Mouse (Mus musculus): ENCODE data around the gene Snrnp70. TPM values are rescaled to one million over a fixed set of nuclear protein-coding genes. Genes with fewer than 3 reads are reported as not detected.
"Not testable (repeated sequence)": the region's sequence is repeated elsewhere in the genome, so short reads cannot be mapped to it uniquely, and the experiment has no call there.

Snrnp70 gene
- total RNA-seq, 2 experiments from 2014 or later: 352 to 384 TPM

DNA sequence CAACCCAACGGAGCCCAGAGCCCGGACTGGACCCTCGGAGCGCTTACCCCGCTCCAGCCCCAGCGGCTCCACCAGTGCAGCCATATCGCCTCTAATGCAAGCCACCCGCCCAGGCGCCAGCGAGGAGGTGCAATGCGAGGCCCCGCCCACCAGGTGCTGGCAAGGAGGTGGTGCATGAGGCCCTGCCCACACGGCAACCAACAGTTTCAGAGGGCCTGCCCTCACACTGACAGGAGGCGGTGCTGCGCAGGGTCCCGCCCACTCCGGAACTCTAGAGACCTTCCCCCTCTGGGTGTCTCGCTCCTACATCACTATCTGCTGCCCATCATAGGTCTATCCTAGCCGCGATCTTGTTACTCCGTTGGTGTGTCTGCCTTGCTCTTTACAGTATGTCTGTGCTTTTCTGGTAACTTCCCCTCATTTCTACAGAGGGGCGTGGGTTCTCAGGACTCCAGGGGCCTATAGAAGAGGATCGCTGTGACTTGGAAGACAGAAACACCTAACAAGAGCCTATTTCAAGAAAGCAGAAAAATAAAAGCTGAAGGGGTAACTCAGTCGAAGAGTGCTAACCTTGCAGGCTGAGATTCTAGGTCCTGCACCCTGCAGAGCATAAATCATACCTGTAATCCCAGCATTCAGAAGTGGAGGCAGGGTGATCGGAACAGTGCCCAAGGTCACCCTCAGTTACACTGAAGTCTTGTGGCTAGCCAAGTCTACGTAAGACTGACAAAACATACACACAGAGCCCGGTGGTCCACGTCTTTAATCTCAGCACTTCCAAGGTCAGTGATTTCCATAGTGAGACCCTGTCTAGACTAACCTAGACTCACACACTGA lies 24.8 kb downstream of the Snrnp70 start, which contains the start of gene Lin7b:
TSS of gene Lin7b (minus strand) at position 109 of the 837 bp plus-strand sequence.
- intact Hi-C loops (cut with DNase I): no loop called here
- DNase-seq (ENCODE audit: extremely low spot score in 1 of 2, low spot score in 2 of 2): peak; percentile 88 to 93

DNA sequence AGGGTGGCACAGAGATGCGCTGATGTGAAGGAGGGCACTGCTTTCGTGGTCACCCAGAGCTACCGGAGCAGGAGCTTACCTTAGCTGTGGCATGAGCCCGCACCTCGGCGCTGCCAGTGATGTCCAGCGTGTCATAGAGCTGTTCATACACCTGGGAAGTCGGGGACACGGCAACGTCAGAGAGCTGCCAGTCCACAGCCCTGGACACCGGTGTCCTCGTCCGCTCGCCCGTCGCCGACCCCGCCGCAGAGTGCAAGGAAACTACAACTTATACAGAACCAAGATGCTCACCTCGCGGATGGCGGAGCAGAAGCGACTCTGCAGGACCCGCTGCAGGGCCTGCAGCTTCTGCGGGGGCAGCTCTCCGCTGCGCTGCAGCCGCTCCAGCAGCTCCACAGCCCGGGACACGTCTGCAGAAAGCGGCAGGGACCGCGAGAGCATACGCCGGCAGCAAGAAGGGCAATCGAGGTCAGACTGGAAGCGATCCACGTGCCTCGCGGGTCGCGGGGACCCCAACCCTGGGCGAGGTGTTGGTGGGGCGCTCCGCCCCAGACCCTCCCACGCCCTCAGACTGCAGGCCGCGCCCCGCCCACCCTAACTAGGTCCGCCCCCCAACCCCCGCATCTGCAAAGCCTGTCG lies 25.6 kb downstream of the Snrnp70 start:
- intact Hi-C loops (cut with DNase I): loop anchor here (10.0 kb wide), 1 partner anchor 205 kb away; the partner anchor contains the start of gene Slc17a7
- peak in 1 of 2 experiments; percentile 58 for DNase-seq (ENCODE audit: extremely low spot score in 1 of 2, low spot score in 2 of 2)

DNA sequence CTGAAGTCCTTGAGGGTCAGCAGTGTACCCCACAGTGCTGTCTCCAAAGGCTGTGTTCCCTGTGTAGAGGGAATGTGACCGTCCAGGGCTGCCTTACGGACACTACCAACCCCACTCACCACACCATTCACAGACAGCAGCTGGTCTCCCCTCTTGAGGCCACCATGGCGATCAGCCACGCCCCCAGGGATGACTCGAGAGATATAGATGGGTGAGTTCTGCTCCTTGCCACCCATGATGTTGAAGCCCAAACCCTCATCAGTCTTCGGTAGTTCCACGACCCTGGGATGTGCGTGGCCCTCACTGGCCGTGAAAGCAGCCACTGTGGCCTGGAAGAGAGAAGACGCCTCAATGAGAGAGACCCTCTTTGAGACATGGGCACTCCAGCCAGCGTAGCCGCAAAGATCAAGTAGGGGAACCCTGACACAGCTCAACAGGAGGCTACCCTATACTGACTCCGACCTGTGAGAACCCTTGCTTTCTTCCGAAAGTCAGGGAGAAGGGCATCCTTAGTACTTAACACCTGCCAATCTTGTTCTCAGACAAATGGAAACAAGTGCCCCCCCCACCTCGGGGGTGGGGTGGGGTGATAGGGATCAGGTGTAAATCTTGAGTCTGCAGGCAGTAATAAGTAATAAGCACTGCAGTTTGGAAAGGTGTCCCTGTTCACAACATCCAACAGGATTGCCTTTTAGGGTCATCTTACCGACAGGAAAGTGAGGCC lies 26.4 kb downstream of the Snrnp70 start:
- intact Hi-C loops (cut with DNase I): loop anchor here (10.0 kb wide), 1 partner anchor 204 kb away; the partner anchor contains the start of gene Slc17a7
- peak in 1 of 2 experiments; percentile 53 for DNase-seq (ENCODE audit: extremely low spot score in 1 of 2, low spot score in 2 of 2)

DNA sequence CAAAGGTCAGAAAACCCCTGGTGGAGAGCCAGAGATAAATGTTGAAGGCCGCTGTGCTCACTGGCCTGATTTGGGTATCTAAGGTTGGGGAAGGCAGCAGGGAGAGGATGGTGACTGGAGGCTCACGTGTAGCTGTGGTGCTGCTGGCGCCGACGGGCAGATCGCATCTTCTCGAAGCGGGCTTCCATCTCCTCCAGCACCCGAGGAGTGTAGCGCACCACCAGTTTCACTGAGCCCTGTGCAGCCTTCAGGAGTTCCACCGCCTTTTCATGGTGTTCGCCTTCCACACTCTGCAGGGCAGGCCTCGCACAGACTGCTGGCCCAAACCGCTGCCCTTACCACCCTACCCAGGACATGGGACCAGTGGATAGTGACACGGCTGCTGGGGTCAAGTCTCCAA lies 27.4 kb downstream of the Snrnp70 start:
- intact Hi-C loops (cut with DNase I): loop anchor here (10.0 kb wide), 1 partner anchor 203 kb away; the partner anchor contains the start of gene Slc17a7
- DNase-seq (ENCODE audit: extremely low spot score in 1 of 2, low spot score in 2 of 2): peak in 1 of 2 experiments; percentile 45

DNA sequence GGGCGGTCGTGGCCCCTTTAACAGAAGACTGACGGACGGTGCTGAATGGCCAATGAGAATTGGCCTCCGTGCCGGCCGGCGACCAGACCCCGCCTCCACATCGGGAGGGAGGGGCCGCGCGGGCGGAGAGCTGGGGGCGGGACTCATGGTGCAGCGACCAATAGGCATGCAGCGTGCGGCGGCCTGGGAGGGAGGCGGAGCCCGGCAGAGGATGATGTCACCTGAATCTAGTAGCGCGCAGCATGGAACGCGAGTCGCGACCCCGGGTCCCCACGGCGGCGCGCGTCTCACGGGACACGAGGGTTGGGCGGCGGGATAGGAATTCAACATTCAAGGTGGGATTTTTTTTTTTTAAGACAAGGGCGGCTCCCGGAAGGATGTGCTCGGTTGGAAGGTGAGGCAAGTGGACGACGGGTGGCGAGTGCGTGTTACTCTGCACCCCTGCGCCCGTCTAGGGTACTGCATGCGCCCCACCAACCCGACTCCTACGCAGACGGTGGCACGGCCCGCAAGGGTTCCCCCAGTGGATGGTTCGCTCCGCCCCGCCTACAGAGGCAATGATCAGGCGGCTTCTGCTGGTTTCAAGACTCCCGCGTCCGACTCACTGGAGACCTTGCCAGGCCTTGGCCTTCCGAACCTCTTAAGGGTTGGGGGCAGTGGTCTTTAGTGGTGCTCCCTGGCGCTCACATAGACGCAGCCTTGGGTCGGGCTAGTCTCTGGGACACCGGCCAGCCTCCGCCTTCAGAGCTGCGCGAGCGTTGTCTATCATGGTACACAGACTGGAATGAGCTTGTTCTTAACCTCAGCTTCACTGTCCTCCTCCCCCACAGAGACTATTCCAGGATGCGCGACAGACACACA lies 28.3 kb downstream of the Snrnp70 start:
- DNase-seq (ENCODE audit: extremely low spot score in 1 of 2, low spot score in 2 of 2): peak; percentile 98
- intact Hi-C loops (cut with DNase I): loop anchor here (10.0 kb wide), 1 partner anchor 202 kb away; the partner anchor contains the start of gene Slc17a7

DNA sequence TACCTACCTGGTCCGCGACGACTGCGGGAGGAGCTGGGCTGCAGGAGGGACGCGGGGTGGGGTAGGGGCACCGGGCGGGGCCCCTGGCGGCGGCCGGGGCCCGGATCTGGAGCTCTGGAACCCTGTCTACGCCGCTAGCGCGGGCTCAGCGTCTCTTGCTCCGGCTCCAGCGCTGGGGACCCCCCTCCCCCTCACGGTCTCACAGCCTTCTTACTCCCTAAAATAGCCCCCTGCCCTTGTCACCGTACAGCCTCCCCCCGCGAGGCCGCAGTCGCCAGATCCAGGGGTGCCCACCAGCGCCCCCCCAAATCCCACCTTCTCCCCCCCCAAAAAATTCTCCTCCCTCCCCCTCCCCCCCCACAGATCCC lies 28.9 kb downstream of the Snrnp70 start, which contains the start of gene Ppfia3:
TSS of gene Ppfia3 (minus strand) at position 368 of the 368 bp plus-strand sequence.
- intact Hi-C loops (cut with DNase I): loop anchor here (10.0 kb wide), 1 partner anchor 202 kb away; the partner anchor contains the start of gene Slc17a7
- DNase-seq (ENCODE audit: extremely low spot score in 1 of 2, low spot score in 2 of 2): no peak

DNA sequence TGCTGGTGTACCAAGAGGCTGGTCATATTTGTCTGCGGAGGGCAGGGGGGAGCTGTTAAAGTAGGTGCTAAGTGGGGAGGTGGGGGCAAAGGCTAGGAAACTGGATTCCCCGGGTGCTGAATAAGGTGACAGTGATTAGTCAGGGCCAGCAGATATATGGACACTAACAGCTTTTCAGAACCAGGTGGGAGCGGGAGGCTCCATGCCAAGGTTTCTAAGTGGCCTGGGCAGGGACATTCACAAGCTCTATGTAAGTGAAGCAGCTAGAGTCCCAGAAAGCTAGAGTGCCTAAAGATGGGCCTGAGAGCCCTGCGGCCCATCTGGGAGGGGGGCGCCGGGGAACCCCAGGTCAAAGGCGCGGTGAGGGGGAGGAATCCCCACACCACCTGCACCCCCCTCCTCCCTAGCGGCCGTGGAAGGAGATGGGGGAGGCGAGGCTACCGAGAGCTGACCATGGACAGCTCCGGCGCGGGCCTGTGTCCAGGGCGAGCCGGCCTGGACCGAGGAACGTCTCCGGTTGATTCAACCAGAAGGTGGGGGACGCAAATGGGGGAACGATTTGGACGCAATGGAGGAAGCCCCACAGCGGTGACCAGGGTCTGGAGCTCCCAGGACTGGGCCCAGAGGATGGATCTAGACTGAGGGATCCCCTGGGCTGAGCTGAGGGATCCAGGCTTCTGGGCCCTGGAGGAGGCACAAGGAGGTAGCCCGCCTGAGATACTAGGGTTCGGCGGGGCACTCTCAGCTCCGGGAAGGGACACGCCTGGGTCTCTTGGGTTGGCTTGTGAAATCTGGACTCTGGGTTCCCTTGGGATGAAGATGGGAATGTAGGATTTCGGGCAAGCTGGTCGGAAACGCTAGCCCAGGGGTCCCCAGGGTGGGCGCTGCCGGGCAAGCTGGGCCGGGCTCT lies 29.5 kb downstream of the Snrnp70 start:
- intact Hi-C loops (cut with DNase I): loop anchor here (10.0 kb wide), 1 partner anchor 201 kb away; the partner anchor contains the start of gene Slc17a7
- peak in 1 of 2 experiments; percentile 73 for DNase-seq (ENCODE audit: extremely low spot score in 1 of 2, low spot score in 2 of 2)

DNA sequence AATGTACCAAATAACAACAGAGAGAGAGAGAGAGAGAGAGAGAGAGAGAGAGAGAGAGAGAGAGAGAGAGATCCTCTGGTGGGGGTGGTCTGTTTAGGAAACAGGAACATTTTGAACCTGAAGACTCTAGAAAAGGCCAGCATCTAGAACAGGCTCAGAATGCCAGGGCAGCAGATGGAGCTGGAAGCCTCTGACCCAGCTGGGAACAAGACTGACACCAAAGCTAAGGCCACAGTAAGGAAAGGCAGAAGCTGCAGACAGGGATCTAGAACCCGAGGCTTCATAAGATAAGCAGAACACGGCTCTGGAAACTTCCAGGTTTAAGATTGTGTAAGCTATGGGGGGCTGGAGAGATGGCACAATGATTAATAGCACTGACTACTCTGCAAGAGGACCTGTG lies 31.6 kb downstream of the Snrnp70 start:
- DNase-seq (ENCODE audit: extremely low spot score in 1 of 2, low spot score in 2 of 2): peak in 1 of 2 experiments; percentile 10
- intact Hi-C loops (cut with DNase I): loop anchor here (10.0 kb wide), 1 partner anchor 199 kb away; the partner anchor contains the start of gene Slc17a7

DNA sequence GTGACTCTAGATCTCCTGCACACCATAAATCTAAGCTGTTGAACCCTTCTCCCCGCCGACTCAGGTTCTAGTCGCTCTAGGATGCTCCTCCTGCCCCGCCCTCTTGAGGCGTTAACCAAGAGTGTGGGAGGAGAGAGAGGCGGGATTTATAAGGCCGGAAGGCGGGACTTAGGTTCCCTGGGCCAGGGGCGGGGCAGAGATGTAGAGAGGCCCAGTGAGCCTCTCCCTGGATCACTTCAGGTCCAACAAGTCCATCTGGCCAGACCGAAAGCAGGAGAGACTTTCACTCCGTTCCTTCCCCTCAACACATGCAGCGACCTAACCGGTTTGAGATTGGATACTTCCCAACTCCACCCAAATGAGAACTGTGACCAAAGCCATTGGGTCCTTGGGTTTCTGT lies 32.7 kb downstream of the Snrnp70 start:
- intact Hi-C loops (cut with DNase I): loop anchor here (10.0 kb wide), 1 partner anchor 198 kb away; the partner anchor contains the start of gene Slc17a7
- peak in 1 of 2 experiments; percentile 72 for DNase-seq (ENCODE audit: extremely low spot score in 1 of 2, low spot score in 2 of 2)

DNA sequence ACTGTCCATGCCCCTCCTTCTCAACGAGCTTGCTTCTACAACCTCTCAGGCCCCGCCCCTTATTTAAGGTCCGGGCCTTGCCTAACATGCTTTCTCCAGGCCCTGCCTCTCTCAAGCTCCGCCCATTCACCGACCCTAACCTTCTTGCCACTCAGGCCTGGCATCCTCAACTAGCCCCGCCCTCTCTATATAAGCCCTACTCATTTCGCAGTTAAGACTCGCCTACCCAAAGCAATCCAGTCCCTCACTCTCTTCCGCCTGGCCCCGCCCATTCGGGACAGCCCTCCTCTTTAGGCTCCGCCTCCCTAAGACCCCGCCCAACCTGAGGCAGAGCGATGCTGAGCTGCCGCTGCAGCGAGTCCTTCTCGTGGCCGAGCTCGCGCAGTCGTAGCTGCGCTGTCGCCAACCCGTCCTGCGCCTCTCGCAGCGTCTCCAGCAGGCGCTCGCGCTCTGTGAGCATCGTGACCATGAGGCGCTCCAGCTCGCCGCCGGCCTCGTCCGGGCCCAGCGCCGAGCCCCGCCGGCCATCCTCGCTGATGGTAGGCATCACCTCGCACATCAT lies 34.2 kb downstream of the Snrnp70 start:
- intact Hi-C loops (cut with DNase I): loop anchor here (10.0 kb wide), 1 partner anchor 197 kb away; the partner anchor contains the start of gene Slc17a7
- DNase-seq (ENCODE audit: extremely low spot score in 1 of 2, low spot score in 2 of 2): peak; percentile 68 to 91

DNA sequence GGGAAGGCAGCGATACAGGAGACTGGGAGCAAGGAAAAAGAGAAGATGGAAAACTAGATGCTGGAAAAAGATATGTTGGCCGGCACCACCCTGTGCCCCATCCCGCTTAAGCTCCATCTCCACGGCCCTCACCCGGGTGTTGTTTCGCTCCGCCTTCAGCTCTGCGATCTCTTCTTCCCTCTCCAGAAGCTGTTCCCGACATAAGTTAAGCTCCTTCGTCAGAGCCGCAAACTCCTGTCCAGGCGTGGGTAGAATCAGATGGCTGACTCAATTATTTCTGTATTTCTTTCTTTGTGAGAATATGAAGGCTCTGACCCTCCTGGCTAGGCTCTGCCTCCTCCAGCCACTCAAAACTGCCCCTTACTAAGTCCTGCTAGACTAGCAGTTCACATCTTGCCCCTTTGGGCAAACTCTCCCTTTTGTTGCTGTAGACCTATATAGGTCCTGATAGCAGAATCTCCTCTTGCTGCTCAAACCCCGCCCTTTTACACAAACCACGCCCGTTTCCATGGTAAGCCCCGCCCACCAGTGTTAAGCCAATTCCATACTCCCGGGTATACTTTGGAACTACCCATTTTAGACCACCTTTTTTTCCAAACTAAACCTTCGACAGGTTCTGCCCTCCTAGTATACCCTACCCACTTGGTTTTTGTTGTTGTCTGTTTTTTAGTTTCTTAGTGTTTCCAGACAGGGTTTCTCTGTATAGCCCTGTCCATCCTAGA lies 35.0 kb downstream of the Snrnp70 start:
- peak in 1 of 2 experiments; percentile 44 for DNase-seq (ENCODE audit: extremely low spot score in 1 of 2, low spot score in 2 of 2)

DNA sequence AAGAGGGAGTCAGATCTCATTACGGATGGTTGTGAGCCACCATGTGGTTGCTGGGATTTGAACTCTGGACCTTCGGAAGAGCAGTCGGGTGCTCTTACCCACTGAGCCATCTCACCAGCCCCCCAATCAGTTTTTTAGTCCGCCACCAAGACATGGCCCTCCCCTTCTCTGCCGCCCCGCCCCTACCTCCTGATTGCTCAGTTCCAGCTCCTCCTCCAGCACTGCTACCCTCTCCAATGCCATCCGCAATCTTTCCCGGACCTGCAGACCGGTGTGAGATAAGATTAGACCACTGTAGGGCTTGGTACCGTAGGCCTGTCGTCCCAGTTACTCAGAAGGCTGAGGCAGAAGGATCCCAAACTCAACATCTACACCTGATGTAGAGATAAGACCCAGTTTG lies 36.5 kb downstream of the Snrnp70 start:
- intact Hi-C loops (cut with DNase I): not testable (repeated sequence)

More for the DNA sequence above, 35.0 kb downstream of the Snrnp70 start:
- intact Hi-C loops (cut with DNase I): loop anchor here (10.0 kb wide), 1 partner anchor 196 kb away; the partner anchor contains the start of gene Slc17a7

DNA sequence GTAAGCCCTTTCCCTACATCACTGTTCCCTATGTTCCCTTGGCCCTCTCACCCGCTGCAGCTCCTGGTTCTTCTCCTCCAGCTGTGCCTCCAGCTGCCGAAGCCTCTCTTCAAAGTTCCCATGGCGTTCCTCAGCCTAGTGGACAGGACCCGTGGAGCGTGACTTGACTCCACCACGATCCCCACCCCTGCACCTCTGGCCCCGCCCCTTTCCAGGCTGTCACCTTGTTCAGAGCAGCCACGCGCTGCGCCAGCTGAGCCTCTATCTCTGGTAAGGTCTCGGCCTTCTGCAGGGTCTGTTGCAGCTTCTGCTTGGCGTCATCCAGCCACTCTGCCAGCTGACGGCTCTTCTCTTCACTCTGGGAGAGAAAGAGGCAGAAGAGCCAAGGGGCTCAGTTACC lies 39.5 kb downstream of the Snrnp70 start:
- intact Hi-C loops (cut with DNase I): no loop called here
- DNase-seq (ENCODE audit: extremely low spot score in 1 of 2, low spot score in 2 of 2): peak in 1 of 2 experiments; percentile 37

More for the DNA sequence above, 36.5 kb downstream of the Snrnp70 start:
- DNase-seq (ENCODE audit: extremely low spot score in 1 of 2, low spot score in 2 of 2): peak in 1 of 2 experiments; percentile 18

DNA sequence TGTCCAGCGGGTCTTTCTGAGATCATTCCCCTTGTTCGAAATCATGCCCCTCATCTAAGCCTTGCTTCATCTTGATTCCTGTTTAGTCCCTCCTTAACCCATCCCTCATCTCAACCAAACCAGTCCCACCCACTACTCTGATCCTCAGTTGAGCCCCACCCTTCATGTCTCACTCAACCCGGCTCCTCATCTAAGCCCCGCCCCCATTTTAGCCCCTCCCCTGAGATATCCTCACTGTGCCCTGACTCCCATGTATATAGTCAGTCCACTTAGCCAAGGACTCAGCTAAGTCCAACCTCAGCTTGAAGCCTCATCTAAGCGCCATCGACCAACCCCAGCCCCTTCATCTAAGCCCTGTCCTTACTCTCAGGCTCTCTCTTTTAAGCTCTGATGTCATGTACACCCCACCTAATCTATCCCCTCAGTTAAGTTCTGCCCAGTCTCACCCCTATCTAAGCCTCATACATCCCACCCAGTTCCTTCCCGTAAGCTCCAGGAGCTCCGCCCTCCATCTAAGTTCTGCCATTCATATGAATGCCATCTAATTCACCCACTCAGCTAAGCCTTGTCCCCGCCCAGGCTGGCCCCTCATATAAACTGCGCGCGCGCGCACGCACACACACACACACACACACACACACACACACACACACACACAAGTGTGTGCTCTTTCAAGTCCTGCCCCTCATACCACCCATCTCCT lies 40.1 kb downstream of the Snrnp70 start:
- peak in 1 of 2 experiments; percentile 16 for DNase-seq (ENCODE audit: extremely low spot score in 1 of 2, low spot score in 2 of 2)
- intact Hi-C loops (cut with DNase I): no loop called here

DNA sequence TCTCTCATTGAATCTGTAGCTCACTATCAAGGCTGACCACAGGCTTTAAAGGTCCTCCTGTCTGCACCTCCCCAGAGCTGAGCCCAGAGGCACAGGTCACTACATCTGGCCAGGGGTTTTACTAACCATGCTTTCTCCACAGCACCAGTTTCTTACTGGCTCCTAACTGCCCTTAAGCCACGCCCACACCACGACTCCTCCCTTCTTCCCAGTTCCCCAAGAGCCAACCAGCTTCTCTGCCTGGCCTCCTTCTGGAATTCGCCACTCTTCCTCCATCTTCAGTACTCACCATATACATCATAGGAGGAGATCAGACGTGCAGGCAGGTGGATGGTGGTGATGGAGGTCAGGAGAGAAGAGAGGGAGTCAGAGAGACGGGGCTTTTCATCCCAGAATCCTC lies 42.5 kb downstream of the Snrnp70 start:
- intact Hi-C loops (cut with DNase I): no loop called here
- DNase-seq (ENCODE audit: extremely low spot score in 1 of 2, low spot score in 2 of 2): no peak
